Mouse (Mus musculus): Measurements from ENCODE around the gene Dclre1c.
A peak's percentile ranks its signal among the peaks of the same experiment; 100 is the strongest.

The Dclre1c gene

GRCm38 (mm10) chr2:3474861-3475283 lies 50.9 kb downstream of the Dclre1c start, which contains the start of gene Suv39h2:
Gene Suv39h2, minus strand, starts transcription at chr2:3475031.
- peak; percentile 98 for DNase-seq (ENCODE audit: low read depth)

- DNase-seq (ENCODE audit: low read depth): no peak
These were observed 51.9 kb downstream of the Dclre1c start for GRCm38 (mm10) chr2:3475746-3476251.

DNA sequence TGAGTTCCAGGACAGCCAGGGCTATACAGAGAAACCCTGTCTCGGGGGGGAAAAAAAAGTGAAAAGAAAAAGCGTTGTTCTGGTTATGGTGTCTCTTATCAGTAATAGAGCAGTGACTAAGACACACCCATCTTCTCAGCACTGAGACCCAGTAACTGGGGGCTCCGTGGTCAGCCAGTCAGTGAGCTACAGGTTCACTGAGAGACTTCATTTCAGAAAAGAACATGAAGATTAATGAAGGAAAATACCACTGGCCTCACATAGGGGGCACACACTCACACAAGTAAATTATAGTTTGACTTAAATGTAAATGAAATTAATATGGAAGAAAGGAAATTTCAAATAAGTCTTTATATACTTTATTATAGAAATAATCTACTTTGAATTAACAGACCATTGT lies 56.3 kb downstream of the Dclre1c start:
- no peak for DNase-seq (ENCODE audit: low read depth)

- DNase-seq (ENCODE audit: low read depth): no peak
These were observed 65.9 kb downstream of the Dclre1c start for GRCm38 (mm10) chr2:3489816-3490215.

GRCm38 (mm10) chr2:3493833-3494409 lies 70.0 kb downstream of the Dclre1c start:
- no peak for DNase-seq (ENCODE audit: low read depth)

DNA sequence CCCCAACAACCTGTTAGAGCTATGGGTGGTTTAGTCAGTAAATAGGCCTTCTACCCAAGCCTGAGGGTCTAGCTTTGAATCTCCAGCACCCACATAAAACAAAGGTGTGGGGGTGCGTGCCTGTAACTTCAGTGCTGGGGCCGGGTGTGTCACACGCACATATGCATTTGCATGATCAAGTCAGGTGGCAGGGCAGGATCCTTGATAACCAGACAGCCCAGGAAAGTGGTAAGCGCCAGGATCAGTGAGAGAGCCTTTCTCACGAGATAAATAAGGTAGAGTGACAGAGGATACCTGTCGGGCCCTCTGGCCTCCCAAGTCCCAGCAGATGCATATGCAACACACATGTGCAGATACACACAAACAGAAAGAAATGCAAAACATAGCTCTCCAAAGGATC lies 75.6 kb downstream of the Dclre1c start:
- no peak for DNase-seq (ENCODE audit: low read depth)

GRCm38 (mm10) chr2:3500886-3501285 lies 77.0 kb downstream of the Dclre1c start:
- DNase-seq (ENCODE audit: low read depth): no peak

DNA sequence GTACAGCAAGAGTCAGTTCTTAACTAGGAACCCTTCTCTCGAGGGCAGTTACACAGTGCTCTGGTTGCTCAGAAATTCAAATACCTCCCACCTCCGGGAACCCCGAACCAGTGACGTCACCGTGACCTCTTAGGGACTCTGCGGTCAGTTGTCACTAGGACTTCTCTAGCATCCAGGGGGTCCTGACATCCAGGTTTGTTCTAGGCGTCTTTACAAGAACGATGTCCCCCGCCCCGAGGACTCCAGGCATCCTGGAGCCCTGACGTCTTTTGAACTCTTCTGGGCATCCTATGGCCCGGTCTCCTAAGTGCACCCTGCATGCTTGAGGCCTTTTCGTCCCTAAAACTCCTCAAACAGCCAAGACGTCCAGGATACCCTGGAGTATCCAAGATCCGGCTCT lies 88.1 kb downstream of the Dclre1c start:
- peak; percentile 57 for DNase-seq (ENCODE audit: low read depth)

DNA sequence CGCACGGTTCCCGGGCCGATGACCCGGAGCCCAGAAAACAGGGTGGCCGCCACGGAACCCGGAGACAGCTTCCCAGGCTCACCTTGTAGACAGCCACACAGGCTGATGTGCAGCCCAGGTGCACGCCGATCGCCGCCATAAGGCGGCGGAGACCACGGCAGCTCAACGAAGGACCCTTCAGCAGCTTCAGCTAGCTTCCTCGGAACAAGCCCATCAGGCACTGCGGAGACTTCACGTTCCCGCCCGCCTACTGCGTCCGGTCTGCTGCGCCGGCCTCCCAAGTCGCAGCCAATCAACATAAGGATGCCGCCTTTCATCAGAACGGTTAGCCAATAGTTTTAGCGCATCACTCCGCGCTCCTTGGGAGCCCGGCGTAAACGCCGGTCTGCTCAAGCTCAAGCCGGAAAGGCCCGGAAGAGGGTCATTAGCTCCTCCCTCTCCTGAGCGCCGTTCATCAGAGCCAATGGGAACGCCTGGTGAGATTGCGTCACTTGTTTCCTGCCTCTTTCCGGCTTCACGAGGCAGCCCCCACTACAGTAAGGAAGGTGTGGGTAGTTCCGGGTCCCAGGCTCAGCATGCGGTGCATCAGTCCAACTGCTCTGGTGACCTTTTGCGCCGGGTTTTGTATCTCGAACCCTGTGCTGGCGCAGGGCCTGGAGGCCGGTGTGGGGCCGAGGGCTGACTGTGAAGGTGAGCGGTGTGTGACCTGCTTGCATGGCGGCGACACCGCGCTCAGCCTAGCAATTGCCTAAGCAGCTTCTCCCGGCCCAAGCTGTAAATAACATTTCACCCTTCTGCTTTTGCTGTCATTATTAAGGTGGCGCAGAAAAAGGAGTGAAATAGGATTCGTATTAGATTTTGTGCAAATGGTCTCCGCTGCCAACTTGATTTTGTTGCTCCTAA lies 88.9 kb downstream of the Dclre1c start, which contains the start of the genes Gm45902, Hspa14 and Cdnf:
Gm45902 (minus strand) TSS at position 239 of the 903 bp plus-strand sequence.
Hspa14 (minus strand) TSS at position 263 of the 903 bp plus-strand sequence.
Cdnf (plus strand) TSS at position 479 of the 903 bp plus-strand sequence.
- DNase-seq (ENCODE audit: low read depth): peak; percentile 100
